In genomic region chr10:17559980-17560379, GRCm38 (mm10) we compare ENCODE assay signal across 11 mouse cellular contexts.
A peak's percentile ranks its signal among the peaks of the same experiment; 100 is the strongest.
DNase-seq lines count a peak whose midpoint lies in the region; ATAC-seq and TF ChIP-seq lines count a peak whose summit lies in the region.
"Had no signal": no experiment of that assay in that cellular context is flagged by ENCODE, and none has a peak within 500 bp of the region (broad histone marks: within the 10 kb centered on the region; RNA-seq: fewer than 3 reads in every experiment).

No protein-coding gene starts in this region.

- TF ChIP-seq POLR2A in MEL (IDR thresholded peaks at IDR 0.05; ENCODE audit: control insufficient read depth in 1 of 2, insufficient read depth in 1 of 2, low read depth in 1 of 2, low read length in 2 of 2, poor library complexity in 1 of 2) = no peak

- H3K4me3 ChIP-seq in liver, embryonic 13.5 days (replicated peaks) = no peak overlapping the region
- no peak overlapping the region for H3K4me3 ChIP-seq in liver, embryonic 11.5 days (ENCODE audit: low read depth, low read length)
- H3K4me3 ChIP-seq in MEL (ENCODE audit: control insufficient read depth in 1 of 2, insufficient read depth in 1 of 2, low read depth in 2 of 2, low read length in 2 of 2) = no peak overlapping the region
- no peak overlapping the region for H3K4me3 ChIP-seq in intestine, embryonic 16.5 days (ENCODE audit: low read length)

- no peak for TF ChIP-seq RAD21 in MEL (IDR thresholded peaks at IDR 0.05; ENCODE audit: low read depth, low read length)

- H3K9me3 ChIP-seq in liver, embryonic 13.5 days (replicated peaks) = no peaks in the 10 kb centered on the region
- H3K9me3 ChIP-seq in liver, embryonic 11.5 days (ENCODE audit: control insufficient read depth, low read length) = no peaks in the 10 kb centered on the region
- H3K9me3 ChIP-seq in MEL (replicated peaks; ENCODE audit: insufficient read depth, low read length) = no peaks in the 10 kb centered on the region
- H3K9me3 ChIP-seq in intestine, embryonic 16.5 days (ENCODE audit: control insufficient read depth, low read length) = no peaks in the 10 kb centered on the region

- H3K4me2 ChIP-seq in liver, embryonic 13.5 days = no peak overlapping the region
- H3K4me2 ChIP-seq in liver, embryonic 11.5 days = no peak overlapping the region
- no peak overlapping the region for H3K4me2 ChIP-seq in intestine, embryonic 16.5 days (ENCODE audit: low read depth, low read length)

- ATAC-seq in frontal cortex, adult (ENCODE audit: low TSS enrichment) = 0 out of 2 replicates have a peak, but pooled peaks have one; percentile 22
- ATAC-seq in liver, embryonic 13.5 days (ENCODE audit: low read depth) = no peak
- ATAC-seq in liver, embryonic 11.5 days (replicated peaks; ENCODE audit: low FRiP score) = no peak
- peak; percentile 66; the same call in 1 of the 2 replicates for ATAC-seq in intestine, embryonic 16.5 days
- ATAC-seq in inflammation-experienced regulatory T-cells, adult 6 months = no peak

- no peaks in the 10 kb centered on the region for H3K36me3 ChIP-seq in liver, embryonic 13.5 days
- no peaks in the 10 kb centered on the region for H3K36me3 ChIP-seq in liver, embryonic 11.5 days (ENCODE audit: control insufficient read depth, insufficient read depth, low read length)
- peaks cover 0 to 27% of the 10 kb centered on the region in 2 experiments; a peak in 2 of 4 replicates for H3K36me3 ChIP-seq in MEL (ENCODE audit: control insufficient read depth in 1 of 2, insufficient read depth in 2 of 2, low read length in 2 of 2)
- H3K36me3 ChIP-seq in intestine, embryonic 16.5 days (ENCODE audit: control insufficient read depth, insufficient read depth, low read length) = no peaks in the 10 kb centered on the region

- H3K27ac ChIP-seq in liver, embryonic 13.5 days = peak overlapping the region; percentile 36; the same call in 1 of the 2 replicates
- H3K27ac ChIP-seq in liver, embryonic 11.5 days (ENCODE audit: low read depth, low read length) = no peak overlapping the region
- no peak overlapping the region for H3K27ac ChIP-seq in MEL (ENCODE audit: control insufficient read depth, low read depth, low read length)
- H3K27ac ChIP-seq in intestine, embryonic 16.5 days (ENCODE audit: low read length) = peak overlapping the region; percentile 54

- H3K79me2 ChIP-seq in MEL (ENCODE audit: control insufficient read depth, insufficient read depth, low read length, poor library complexity) = no peaks in the 10 kb centered on the region

- TF ChIP-seq CTCF in MEL (IDR thresholded peaks at IDR 0.05 in 2 of 3, conservative IDR thresholded peaks at IDR 0.05 in 1 of 3; ENCODE audit: control insufficient read depth in 1 of 3, insufficient read depth in 1 of 3, low read depth in 2 of 3, low read length in 3 of 3, poor library complexity in 1 of 3, severe bottlenecking in 1 of 3) = no peak

- H3K4me1 ChIP-seq in liver, embryonic 13.5 days (replicated peaks) = peaks cover 49% of the 10 kb centered on the region
- peaks cover 28% of the 10 kb centered on the region for H3K4me1 ChIP-seq in liver, embryonic 11.5 days (replicated peaks; ENCODE audit: control insufficient read depth, insufficient read depth, low read length)
- H3K4me1 ChIP-seq in MEL (ENCODE audit: control insufficient read depth in 1 of 2, insufficient read depth in 2 of 2, low read length in 2 of 2) = peaks cover 2 to 29% of the 10 kb centered on the region in 2 experiments; a peak in 3 of 4 replicates
- peaks cover 11% of the 10 kb centered on the region; the same call in 1 of the 2 replicates for H3K4me1 ChIP-seq in intestine, embryonic 16.5 days (ENCODE audit: control insufficient read depth, insufficient read depth, low read length)

- H3K9ac ChIP-seq in liver, embryonic 13.5 days = no peak overlapping the region
- no peak overlapping the region for H3K9ac ChIP-seq in liver, embryonic 11.5 days (ENCODE audit: low read depth, low read length)
- no peak overlapping the region for H3K9ac ChIP-seq in MEL (ENCODE audit: control insufficient read depth, low read depth, low read length, poor library complexity, severe bottlenecking)
- H3K9ac ChIP-seq in intestine, embryonic 16.5 days (ENCODE audit: low read depth, low read length) = no peak overlapping the region

- H3K27me3 ChIP-seq in liver, embryonic 13.5 days = no peaks in the 10 kb centered on the region
- no peaks in the 10 kb centered on the region for H3K27me3 ChIP-seq in liver, embryonic 11.5 days (replicated peaks; ENCODE audit: control insufficient read depth, insufficient read depth, low read length)
- H3K27me3 ChIP-seq in MEL (ENCODE audit: control insufficient read depth in 1 of 2, insufficient read depth in 2 of 2, low read length in 2 of 2) = no peaks in the 10 kb centered on the region
- no peaks in the 10 kb centered on the region for H3K27me3 ChIP-seq in intestine, embryonic 16.5 days (replicated peaks; ENCODE audit: control insufficient read depth, insufficient read depth, low read length)

- DNase-seq in frontal cortex, postnatal 25 days (ENCODE audit: low spot score in 2 of 2) = no peak
- DNase-seq in liver, embryonic 13.5 days = no peak
- DNase-seq in liver, embryonic 11.5 days (ENCODE audit: low spot score) = no peak
- DNase-seq in MEL (ENCODE audit: low read depth, low spot score) = peak; percentile 34
- DNase-seq in frontal cortex, postnatal 14 days (ENCODE audit: low spot score in 2 of 2) = no peak
- DNase-seq: cerebellum, postnatal 36 days; gastrocnemius, postnatal 36 days; thymus, postnatal 36 days had no signal

- no peak for TF ChIP-seq EP300 in MEL (IDR thresholded peaks at IDR 0.05; ENCODE audit: low read depth in 1 of 2, low read length in 2 of 2)

- 46% methylated on average over 3 of the region's 3 CpGs for WGBS in liver, embryonic 13.5 days (ENCODE audit: insufficient replicate concordance)
- WGBS in liver, embryonic 11.5 days = 47% methylated on average over 3 of the region's 3 CpGs
- 35% methylated on average over 3 of the region's 3 CpGs for WGBS in intestine, embryonic 16.5 days

TF ChIP-seq in MEL, 35 proteins besides CTCF, POLR2A, EP300 and RAD21:
- TF ChIP-seq HCFC1 (IDR thresholded peaks at IDR 0.05; ENCODE audit: low read depth, low read length) (no peak), ZNF384 (IDR thresholded peaks at IDR 0.05; ENCODE audit: low read depth, low read length) (peak; percentile 79), MAFK (IDR thresholded peaks at IDR 0.05; ENCODE audit: borderline replicate concordance, low read depth, low read length) (no peak), TAL1 (IDR thresholded peaks at IDR 0.05; ENCODE audit: low read length) (no peak), KAT2A (conservative IDR thresholded peaks at IDR 0.05; ENCODE audit: low read depth, low read length) (no peak), TBP (IDR thresholded peaks at IDR 0.05; ENCODE audit: low read depth, low read length) (no peak), MEF2A (IDR thresholded peaks at IDR 0.05; ENCODE audit: extremely low read depth, insufficient replicate concordance, low read depth, low read length, poor library complexity, severe bottlenecking) (no peak)

Comparison
In these comparisons a context has a peak if more than half of its experiments do, and no peak if none do; other contexts are left out.
1. H3K27ac ChIP-seq: peak in liver, embryonic 13.5 days (single experiment) and intestine, embryonic 16.5 days (single experiment); none in liver, embryonic 11.5 days (single experiment) and MEL (single experiment).
2. ATAC-seq: peak in frontal cortex, adult (single experiment) and intestine, embryonic 16.5 days (single experiment); none in liver, embryonic 13.5 days (single experiment), liver, embryonic 11.5 days (single experiment) and inflammation-experienced regulatory T-cells, adult 6 months (single experiment).